Mouse (Mus musculus): Measurements from ENCODE around the gene Ltbp1.

GRCm38 (mm10) chr17:75073887-75074286 is 68.5 kb downstream of the Ltbp1 start:
- no peak for TF ChIP-seq POLR2A (IDR thresholded peaks at IDR 0.05; ENCODE audit: insufficient read depth, low read depth, low read length)
- 0 out of 2 replicates have a peak, but pooled peaks have one; percentile 74 for TF ChIP-seq EP300 (IDR thresholded peaks at IDR 0.05; ENCODE audit: insufficient read depth, low read depth, low read length)
- TF ChIP-seq CTCF (IDR thresholded peaks at IDR 0.05) = no peak
